Mouse (Mus musculus) spleen, adult 18-20 months (tissue): Measurements from ENCODE around the gene Spns3.

ENCODE experiments used
- DNase-seq, 2 experiments: peaks; one replicate each; pipeline ENCODE4 v3.0.0; 2022; ENCODE audit warnings: mixed read lengths in 2 of 2

The Spns3 gene

GRCm38 (mm10) chr11:72479499-72479898 is 70.8 kb downstream of the Spns3 start:
- no peak for DNase-seq

- DNase-seq = no peak
Observed at GRCm38 (mm10) chr11:72478228-72478627, 72.1 kb downstream of the Spns3 start.

- no peak for DNase-seq
Observed at GRCm38 (mm10) chr11:72477653-72478052, 72.7 kb downstream of the Spns3 start.

DNA sequence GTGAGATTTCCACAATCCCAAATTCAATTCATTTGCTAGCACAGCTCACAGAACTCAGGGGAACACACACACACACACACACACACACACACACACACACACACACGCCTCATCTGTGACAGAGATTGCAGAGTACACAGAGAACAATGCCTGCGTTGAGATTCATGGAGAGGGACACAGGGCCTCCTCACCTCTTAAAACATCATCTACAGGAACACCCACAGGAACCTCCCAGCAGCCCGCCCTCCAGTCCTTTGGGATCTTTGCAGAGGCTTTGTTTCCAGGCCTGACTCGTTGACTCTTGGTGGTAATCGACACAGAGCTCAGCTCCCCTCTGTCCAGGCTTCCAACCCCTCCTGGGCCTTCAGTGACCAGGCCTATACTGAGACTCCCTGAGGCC is 73.1 kb downstream of the Spns3 start:
- DNase-seq = no peak

DNA sequence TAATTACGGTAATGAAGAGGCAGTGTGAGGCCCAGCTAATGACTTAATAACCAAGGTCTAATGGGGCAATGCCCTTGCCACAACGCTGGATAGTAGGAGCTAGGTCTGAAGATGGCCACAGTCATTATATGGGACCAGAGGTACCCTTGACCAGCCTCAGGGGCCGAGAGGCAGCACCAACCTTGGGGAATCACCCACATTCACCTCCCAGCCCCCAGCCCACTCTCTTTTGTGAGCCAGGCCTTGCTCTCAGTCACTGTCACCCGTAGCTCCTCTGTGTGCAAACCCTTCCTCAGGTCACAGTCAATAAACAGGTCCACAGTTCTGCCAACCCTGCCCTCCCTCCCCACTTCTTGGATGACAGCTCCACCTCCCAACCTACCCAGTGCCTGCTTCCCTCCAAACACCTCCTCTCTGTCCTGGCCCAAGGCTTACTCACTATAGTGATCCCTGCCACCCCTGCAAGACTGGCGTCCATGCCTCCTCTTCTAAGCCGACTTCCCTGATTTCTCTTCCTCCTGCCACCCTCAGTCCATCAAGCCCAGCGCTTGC is 74.2 kb downstream of the Spns3 start:
- no peak for DNase-seq

DNA sequence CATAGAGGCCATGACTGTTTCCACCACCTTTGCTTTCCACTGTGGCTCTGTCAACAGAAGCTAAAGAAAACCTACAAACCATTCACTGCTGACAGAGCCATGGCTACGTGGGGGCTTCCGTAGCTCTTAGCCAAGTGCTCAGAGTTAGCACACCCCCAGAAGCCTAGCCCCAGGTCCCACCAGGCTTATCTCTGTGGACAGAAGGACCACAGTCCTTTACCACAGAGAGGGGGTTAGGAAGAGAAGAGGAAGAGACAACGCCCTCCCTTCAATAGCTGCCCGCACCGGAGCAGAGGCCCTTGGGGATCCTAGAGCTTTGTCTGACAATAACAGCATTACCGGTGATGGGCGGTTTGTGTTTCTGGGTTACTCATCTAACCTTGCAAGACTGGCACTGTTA is 74.9 kb downstream of the Spns3 start:
- no peak for DNase-seq

GRCm38 (mm10) chr11:72474926-72475325 is 75.4 kb downstream of the Spns3 start:
- DNase-seq = no peak

DNA sequence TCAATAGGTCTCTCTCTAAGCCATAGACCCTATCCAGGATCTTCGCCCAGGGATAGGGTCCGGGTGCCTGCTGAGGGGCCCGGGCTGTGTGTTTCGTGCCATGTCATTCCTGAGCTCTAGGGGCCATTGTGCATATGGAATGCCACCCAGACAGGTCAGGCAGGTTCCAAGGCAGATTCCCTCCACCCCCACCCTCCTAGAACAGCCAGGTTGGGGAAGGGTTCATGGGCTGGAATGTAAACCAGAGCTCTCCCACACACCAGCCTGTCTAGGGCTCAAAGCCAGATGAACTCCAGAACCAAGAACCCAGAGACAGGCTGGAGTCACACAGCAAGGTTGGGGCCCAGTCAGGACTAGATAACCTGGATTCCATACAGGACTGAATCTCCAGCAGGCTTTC is 76.8 kb downstream of the Spns3 start:
- DNase-seq = no peak

DNA sequence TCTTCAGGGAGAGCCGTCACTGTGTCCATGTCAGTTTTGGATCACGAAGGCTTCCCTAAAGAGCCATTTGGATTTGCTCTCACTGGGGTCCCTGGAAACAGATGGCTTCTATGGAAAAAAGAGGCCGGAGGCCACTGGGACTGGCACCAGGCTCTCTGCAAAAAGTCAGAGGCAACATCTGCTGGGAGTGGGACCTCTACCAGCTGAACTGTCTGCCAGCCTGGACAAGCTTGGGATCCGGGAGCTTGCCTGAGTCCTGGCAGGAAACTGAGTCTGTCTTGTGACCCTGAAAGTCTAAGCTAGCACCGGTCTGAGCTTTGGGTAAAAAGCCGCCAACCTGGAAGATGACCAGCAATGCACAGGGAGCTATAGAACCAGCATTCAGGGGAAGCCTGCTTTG is 78.9 kb downstream of the Spns3 start:
- no peak for DNase-seq

DNA sequence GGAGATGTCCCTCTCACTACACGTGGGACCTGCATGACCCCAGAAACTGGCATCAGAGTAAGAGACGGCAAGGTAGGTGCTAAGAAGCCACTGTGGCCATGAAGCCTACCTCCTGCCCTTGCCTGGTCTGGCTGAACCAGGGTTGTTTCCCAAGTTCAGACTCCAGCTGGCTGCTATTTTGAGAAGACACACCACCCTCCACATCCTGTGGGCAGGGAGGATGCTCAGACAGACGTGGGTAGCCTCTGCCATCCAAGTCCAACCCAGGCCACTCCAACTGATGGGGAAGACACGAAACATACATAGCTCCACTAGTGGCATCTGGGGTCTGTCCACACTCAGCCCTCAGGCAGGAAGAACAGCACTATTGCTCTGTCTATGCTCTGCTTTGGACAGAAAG is 80.3 kb downstream of the Spns3 start:
- DNase-seq = no peak

- peak; percentile 27 to 33 for DNase-seq
Observed at GRCm38 (mm10) chr11:72469217-72469616, 81.1 kb downstream of the Spns3 start.

DNA sequence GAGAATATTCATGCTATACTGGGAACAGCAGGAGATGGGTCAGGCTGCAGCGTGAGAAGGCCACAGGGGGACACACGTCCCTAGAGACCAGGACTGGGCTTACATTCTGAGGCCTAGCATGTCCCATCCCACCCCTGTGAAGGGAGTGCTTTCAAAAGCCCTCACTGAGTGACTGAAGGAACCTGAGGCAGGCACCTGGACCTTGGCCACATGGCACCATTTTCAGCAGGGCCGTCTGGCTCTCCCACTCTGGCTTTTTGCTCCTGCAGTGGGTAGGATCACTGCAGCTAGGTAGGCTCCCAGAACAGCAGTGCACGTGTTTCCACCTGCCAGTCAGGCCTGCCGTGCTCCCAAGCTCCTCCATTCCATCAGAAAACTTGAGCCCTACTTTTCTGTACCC is 81.8 kb downstream of the Spns3 start:
- no peak for DNase-seq

DNA sequence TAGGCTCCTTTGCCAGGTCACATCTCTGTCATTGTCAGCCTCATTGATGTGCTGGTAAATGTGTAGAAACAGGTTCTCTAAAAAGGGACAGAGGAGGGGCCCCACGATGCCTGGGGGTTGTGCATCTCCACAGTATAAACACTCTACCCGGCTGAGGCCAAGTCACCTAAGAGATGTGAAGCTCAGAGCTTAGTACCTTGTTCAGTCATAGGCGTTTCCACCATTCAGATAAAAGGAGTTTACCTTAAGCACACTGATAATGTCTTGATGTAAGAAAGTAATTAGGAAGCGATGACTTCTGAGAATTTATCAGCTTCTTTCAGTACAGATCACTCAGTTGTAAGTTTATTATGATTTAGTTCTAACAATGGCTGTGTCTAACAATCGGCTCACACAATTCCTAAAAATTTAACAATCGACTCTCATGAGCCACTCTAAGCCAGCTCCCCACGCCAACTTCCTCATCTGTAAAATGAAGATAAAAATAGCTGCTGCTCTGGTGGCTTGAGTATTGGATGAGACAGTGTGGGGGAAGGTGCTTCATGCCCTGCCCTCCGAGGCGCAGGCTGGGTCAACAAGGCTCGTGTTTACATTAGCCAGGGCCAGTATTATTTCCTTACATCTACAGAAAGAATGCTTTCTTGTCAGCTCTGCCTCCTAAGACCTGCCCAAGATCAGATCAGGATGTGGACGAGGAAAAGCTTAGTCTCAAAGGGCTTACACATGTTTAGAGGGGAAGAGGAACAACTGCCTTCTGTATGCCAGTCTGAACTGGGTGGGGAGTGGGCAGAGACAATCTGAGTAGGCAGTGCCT is 83.4 kb downstream of the Spns3 start:
- peak in 1 of 2 experiments; percentile 33 for DNase-seq

DNA sequence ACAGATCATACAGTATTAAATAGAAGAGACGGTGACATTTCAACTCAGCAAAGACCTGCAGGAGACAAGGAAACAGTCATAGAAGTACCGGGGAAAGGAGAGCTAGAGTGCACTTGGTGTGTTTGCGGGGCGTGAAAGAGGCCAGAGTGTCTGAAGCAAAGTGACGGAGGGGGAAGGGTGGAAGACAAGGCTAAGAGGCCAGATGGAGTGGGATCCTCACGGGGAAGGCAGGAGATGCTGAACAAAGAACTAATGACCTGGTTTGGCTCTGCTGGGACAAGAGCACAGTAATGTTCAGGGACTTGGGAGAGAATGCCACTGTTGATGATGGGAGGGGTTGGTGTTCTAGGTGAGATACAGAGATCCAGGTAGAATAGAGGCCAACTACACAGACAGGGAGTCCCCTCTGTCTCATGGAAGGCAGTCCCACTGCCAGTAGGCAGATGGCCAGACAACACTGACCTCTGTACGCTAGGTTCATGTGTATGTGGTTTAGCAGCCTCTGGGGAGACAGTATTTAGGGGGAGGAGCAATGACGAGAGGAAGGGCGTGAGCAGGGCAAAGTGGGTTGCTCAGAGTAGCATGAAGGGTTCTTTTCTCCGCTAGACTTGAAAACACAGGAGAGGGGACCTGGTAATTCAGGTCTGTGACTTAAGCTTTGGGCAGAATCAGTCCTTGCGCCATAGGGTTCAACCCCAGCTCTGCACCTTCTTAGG is 84.2 kb downstream of the Spns3 start:
- peak; percentile 53 to 60 for DNase-seq

DNA sequence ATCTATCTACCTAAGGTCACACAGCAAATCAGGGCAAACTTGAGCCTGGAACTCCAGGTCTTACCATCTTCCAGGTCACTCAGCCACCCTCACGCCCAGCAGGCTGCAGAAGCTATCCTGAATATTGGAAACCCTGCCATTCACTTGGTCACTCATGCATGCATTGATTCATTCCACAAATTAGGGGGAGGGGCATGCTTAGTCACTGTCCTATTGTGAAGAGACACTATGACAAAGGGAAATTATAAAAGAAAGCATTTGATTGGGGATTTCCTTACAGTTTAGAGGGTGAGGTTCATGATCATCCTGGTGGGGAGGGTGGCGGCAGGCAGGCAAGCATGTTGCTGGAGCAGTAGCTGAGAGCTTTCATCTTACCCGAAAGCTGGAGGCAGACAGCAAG is 85.5 kb downstream of the Spns3 start:
- DNase-seq = no peak

DNA sequence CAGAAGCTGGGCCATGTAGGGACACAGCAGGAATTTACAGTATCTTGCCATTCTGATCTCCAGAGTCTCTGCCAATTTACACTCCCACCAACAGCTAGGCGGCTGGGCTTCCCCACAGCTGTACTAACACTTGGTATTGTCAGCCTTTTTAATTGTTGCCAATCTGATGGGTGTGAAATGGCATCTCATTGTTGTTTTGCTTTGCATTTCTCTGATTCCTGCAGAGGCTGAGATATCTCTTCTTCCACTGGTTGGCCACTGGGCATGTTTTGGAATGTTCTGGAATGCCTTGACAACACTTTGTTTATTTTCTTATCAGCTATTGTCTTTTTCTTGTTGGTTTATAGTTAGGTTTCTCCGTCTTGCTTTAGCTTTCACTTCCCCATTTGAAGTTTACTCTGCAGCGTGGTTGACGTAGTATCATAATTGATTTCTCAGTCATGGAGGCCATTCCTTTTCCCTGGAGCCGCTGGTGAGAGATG is 88.8 kb downstream of the Spns3 start:
- peak in 1 of 2 experiments; percentile 33 for DNase-seq

DNA sequence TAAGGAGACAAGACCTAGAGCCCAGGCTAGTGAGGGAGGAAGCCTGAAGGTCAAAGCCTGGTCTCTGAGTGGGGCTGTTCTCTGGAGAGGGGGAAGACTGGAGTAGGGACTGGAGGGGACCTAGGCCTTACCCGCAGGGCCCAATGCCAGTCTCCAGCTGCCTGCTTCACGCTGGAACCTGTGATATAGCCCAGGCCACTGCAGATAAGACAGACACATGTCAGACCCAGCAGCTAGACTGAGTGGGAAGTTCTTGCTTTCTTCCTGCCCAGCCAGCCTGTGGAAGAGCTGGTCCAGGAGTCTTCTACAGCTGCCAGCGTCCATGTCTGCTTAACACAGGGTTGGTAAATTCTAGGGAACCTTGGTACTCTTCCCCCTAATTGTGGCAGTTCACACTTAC is 91.8 kb downstream of the Spns3 start:
- DNase-seq = no peak

DNA sequence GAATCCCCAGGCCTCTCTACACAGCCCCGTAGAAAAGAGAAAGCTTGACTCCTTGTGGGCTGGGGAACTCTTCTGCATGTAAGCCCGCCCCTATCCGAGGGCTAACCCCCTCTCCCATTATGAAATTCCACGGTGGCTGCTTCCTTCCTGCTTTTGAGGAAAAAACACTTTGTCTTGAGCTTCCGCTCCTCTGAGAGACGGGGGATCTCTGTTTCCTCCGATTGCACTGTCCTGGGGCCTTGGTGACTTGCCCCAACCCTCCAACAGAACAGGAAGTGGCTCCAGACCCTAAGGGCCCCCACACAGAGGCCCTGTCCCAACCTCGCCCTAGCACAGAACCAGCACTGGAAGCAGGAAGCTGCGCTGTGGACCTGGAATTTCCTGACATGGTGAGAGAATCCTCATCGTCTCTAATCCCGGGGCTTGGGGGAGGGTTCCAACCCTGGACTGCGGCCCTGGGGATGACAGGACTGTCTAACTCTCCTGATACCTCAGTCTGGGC is 92.3 kb downstream of the Spns3 start:
- DNase-seq = no peak

GRCm38 (mm10) chr11:72455694-72456093 is 94.6 kb downstream of the Spns3 start:
- no peak for DNase-seq

DNA sequence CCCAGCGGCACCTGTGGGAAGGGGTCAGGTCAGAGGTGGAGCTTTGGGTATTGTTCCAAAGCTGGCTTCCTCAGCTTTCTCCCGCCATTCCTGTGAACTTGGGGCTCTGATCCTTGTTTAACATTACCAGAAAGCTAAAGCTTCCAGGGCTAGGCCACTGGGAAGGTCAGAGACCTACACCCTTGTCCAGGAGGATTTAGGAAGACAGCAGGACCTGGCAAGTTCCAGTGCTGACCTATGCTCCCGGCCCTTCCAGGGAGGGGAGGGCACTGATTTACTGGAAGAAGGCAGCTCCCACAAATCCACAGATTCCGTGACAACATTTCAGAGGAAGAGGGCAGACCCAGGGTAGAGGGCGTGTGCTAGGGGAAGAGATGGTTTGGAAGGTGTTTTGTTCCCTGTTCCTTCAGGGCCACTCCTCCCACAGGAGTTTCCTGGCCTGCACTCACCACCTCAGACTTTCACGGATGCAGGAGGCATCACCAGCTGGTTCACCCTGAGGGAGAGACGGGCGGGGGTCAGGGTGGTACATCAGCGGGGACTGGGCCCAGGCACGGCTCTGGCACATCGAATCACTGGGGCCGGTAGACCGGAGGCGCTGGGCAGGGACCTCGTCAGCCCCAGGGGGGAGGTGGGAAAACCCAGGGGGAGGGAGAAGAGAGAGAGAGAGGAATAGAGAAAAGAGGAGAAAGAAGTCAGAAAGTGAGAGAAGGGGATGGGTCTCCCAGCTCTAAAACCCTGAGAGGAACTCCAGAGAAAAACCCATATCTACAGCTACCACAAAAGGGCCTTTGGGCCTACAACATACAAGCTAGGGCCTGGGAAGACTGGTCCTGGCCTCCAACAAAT is 97.0 kb downstream of the Spns3 start:
- DNase-seq = no peak

DNA sequence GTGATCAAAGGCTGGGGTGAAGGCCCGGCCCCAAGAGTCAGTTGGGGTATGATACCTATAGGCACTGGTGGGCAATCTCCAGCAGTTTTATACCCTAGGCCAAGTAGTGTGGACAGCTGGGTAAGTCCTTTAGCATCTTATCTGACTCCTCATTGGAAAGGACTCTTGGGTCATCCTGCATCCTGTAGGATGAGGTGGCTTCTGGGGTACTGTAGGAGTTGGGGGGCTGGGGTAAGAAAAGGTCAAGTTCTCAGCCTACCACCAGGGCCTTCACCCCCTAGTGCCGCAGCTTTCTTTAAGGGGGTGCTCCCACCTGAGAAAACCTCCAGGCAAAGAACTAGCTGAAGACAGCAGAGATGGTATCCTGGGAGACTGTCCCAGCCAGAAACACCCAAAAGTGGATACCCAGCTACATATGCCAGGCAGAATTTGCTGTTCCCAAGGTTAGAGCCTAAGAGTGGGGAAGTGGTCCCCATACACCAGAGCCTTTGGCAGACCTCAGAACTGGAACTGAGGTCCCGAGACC is 98.1 kb downstream of the Spns3 start:
- DNase-seq = no peak

DNA sequence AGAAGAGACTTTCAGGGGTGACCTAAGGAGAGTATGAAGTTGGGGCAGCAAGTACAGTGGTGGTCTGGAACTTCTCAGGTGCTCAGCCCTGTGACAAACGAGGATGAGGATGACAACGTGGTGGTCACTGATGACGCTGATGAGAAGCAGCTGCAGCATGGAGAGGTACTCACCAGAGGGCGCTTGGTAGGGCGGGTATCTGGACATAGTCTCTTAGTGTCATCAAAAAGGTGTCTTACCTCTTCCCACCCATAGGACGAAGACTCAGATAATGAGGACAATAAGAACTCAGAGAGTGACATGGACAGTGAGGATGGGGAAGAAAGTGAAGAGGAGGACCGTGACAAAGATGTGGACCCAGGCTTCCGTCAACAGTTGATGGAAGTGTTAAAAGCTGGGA is 102.8 kb downstream of the Spns3 start:
- no peak for DNase-seq
